Mouse (Mus musculus) adrenal gland, adult 2 months (tissue): Measurements from ENCODE around the gene Vmn1r213. TPM values are rescaled to one million over a fixed set of nuclear protein-coding genes. Genes with fewer than 3 reads are reported as not detected.

ENCODE experiments used
- DNase-seq: peaks from one replicate; pipeline ENCODE4 v3.0.0; 2021
- long read RNA-seq: library from polyadenylated mRNA; stranded (forward); transcript quantifications from one replicate; pipeline ENCODE4 v2.0.0, GENCODE M21; 2021
- polyA plus RNA-seq: library from polyadenylated mRNA; depleted of rRNA; stranded (reverse); fragments of >200 nt; gene quantifications from 2 replicates; pipeline ENCODE4 v1.2.3, GENCODE M21; 2012; rRNA removed
- total RNA-seq, 2 experiments: library from RNA; stranded (reverse); gene quantifications; 2 replicates each; pipeline ENCODE4 v1.2.3; 2021

The Vmn1r213 gene
- total RNA-seq: not detected
- polyA plus RNA-seq: not detected in 2 replicates
- long read RNA-seq: 0 reads

DNA sequence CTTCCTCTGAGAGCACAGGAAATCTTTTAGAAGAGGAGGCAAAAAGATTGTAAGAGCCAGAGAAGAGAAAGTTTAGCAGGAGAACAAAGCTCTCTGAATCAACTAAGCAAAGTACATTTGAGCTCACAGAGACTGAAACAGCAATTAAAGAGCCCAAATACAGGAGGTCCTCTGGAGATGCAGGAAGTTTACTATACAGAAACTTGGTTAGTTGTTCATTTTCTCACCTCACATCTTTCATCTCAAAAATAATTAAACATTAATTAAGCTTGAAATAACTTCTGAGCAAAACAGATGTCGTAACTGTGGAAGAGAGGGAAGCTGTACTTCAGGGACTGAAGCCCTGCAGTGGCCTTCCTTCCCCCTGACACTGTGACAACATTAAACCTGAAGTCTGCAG lies at the start of gene Vmn1r213:
TSS of gene Vmn1r213 (plus strand) at position 301 of the 400 bp plus-strand sequence.
- DNase-seq: no peak

DNA sequence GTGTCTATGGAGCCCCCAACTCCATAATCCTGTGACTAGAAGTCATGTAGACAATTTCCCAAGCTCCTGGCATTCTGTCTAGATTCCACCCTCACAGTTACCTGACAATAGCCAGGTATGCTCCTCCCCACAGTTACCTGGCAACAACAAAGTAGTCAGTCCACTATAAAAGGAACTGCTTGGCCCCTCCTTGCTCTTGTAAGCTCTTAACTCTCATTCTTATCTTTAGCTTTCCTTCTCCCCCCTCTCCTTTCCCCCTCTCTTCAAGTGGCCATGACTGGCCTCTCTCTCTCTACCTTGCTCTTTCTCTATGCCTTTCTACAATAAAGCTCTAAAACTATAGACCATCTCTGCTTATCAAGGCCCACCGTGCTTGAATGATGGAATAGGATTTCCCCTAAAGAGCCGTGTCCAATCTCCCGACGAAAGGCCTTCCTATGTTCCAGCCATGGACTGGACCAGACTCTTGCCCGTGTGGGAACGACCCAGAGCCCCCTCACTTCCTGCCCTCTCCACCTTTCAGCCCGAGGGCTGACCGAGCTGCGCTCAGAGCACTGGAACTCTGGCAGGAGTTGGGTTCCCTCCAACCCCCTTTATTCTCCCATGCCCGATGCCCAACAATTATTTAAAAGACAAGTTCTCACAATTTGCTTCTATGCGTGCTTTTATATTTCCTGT lies 17.1 kb upstream of the Vmn1r213 start:
- DNase-seq: no peak

DNA sequence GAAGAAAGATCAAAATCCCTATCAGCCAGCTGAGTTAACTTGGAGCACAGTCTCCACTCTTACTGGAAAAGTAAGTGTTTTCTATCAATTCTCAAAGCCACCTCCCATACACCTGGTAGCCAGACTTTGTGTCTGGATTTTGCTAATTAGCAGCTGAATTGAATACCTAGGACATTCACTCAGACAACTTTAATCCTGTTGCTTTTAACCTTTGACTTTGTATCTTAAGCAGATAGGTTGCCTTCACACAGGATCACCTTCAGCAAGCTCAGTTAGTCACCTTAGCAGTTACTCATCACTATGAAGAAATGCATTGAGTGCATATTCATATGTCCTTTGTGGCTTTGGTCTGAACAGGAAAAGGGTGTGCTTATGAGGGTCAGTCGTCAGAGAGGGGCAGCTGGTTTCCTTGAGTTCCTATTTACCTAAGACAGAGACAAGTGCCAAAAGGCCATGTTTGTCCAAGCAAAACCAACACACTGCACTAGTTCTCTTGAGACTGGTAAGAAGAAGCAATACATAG lies 15.2 kb upstream of the Vmn1r213 start:
- no peak for DNase-seq

DNA sequence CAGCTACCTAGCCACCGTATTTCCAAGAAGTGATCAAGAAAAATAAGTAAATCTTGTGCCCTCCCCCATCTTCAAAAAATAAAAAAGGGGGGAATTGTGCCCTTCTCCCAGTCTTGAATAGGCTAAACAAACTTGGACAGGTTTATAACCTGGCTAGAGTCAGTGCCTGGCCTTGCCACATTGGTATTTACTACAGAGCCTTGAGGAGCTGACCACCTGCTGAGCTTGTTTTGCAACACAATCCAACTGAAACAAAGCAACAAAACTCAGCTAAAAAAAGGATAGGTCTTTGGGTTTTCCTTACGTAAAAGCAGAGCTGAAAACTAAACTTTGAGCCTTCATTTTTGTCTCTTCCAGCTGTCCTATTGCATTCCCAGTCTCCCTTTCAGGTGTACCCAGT lies 14.7 kb upstream of the Vmn1r213 start:
- DNase-seq: no peak

DNA sequence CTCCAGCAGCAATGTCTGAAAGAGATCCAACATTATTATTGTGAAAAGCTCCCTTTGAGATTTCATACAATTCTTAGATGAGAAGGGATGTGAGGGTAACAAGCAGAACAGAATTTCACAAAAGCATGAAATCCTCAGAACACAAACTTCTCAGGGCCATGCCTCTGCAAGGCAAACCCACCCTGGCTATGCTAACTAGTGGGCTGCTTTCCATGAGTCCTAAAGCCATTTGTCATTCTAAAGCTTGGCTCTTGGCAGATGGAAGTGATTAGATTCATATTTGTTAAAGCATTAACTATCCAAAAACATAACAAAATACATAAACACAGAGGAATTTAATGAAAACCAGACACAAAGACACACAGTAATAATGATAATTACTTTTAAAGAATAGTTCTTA lies 10.7 kb downstream of the Vmn1r213 start:
- no peak for DNase-seq

DNA sequence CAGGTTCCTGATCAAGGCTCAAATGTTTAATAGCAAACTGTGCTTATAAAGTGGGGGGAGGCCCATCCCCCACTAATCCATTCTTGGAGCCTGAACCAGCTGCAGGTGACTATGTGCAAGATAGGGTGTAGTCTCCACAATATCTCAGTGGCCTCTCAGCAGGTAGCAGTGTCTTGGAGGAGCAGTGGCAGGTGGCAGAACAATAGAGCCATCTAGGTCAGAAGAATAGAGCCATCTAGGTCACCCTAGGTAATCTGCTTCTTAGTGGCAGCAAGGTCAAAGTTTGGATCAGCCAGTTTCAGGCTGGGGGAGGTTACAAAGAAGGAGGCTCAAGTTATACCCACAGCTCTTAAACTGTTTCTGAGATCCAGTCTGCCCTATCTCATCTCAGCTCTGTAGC lies 17.4 kb downstream of the Vmn1r213 start:
- DNase-seq: no peak

DNA sequence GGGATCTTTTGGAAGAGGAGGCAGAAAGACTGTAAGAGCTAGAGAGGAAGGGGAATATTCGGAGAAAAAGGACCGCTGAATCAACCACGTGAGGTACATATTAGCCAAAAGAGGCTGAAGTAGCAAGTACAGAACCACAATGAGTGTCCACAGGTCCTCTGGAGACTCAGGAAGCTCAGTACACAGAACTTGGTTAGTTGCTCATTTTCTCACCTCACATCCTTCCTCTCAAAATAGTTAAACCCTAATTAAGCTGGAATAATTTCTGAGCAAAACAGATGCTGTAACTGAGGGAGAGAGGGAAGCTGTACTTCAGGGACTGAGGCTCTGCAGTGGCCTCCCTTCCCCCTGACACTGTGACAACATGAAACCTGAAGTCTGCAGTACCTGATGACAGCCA lies 22.7 kb downstream of the Vmn1r213 start, which contains the start of gene Vmn1r214:
TSS of gene Vmn1r214 (plus strand) at position 301 of the 400 bp plus-strand sequence.
- no peak for DNase-seq

DNA sequence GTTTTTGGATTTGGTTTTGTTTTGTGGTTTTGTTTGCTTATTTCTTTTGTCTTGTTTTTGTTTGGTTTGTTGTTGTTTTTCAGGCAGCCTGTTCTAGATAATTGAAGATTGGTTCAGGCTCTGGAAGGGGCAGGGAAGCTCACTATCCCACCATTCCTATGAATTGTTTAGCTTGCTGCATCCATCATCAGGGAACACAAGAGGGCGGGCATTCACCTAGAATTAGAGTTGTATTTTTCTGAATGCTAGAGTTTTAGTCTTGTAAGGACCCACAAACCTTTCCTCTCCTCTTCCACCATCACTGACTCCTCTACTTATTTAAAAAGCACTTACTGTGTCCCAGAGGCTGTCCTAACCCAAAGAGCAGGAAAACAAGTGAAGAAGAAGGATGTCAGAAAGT lies 50.3 kb downstream of the Vmn1r213 start:
- no peak for DNase-seq

Other genes starting within 250 kb of the Vmn1r213 start
- gene Vmn1r208, start 230.3 kb upstream of the Vmn1r213 start, total RNA-seq: not detected
- not detected in 2 replicates for gene Vmn1r208, start 230.3 kb upstream of the Vmn1r213 start, polyA plus RNA-seq
- not detected for gene Vmn1r209, start 198.0 kb upstream of the Vmn1r213 start, total RNA-seq
- gene Vmn1r209, start 198.0 kb upstream of the Vmn1r213 start, polyA plus RNA-seq: not detected in 2 replicates
- gene Vmn1r210, start 176.3 kb upstream of the Vmn1r213 start, total RNA-seq: not detected
- gene Vmn1r210, start 176.3 kb upstream of the Vmn1r213 start, polyA plus RNA-seq: not detected in 2 replicates
- not detected for gene Vmn1r211, start 150.1 kb upstream of the Vmn1r213 start, total RNA-seq
- gene Vmn1r211, start 150.1 kb upstream of the Vmn1r213 start, polyA plus RNA-seq: not detected in 2 replicates
- not detected for gene Vmn1r212, start 123.5 kb upstream of the Vmn1r213 start, total RNA-seq
- not detected in 2 replicates for gene Vmn1r212, start 123.5 kb upstream of the Vmn1r213 start, polyA plus RNA-seq
- gene Vmn1r214, start 22.8 kb downstream of the Vmn1r213 start, total RNA-seq: not detected
- gene Vmn1r214, start 22.8 kb downstream of the Vmn1r213 start, polyA plus RNA-seq: not detected in 2 replicates
- gene Vmn1r215, start 60.4 kb downstream of the Vmn1r213 start, total RNA-seq: not detected
- gene Vmn1r215, start 60.4 kb downstream of the Vmn1r213 start, polyA plus RNA-seq: not detected in 2 replicates
- not detected for gene Vmn1r217, start 110.6 kb downstream of the Vmn1r213 start, total RNA-seq
- gene Vmn1r217, start 110.6 kb downstream of the Vmn1r213 start, polyA plus RNA-seq: not detected in 2 replicates
- gene Vmn1r218, start 125.5 kb downstream of the Vmn1r213 start, total RNA-seq: not detected
- not detected in 2 replicates for gene Vmn1r218, start 125.5 kb downstream of the Vmn1r213 start, polyA plus RNA-seq
- gene Vmn1r219, start 151.7 kb downstream of the Vmn1r213 start, total RNA-seq: not detected
- not detected in 2 replicates for gene Vmn1r219, start 151.7 kb downstream of the Vmn1r213 start, polyA plus RNA-seq
- not detected for gene Vmn1r220, start 180.3 kb downstream of the Vmn1r213 start, total RNA-seq
- gene Vmn1r220, start 180.3 kb downstream of the Vmn1r213 start, polyA plus RNA-seq: not detected in 2 replicates
- gene Vmn1r221, start 206.5 kb downstream of the Vmn1r213 start, total RNA-seq: not detected
- not detected in 2 replicates for gene Vmn1r221, start 206.5 kb downstream of the Vmn1r213 start, polyA plus RNA-seq
- not detected for gene Vmn1r222, start 228.3 kb downstream of the Vmn1r213 start, total RNA-seq
- gene Vmn1r222, start 228.3 kb downstream of the Vmn1r213 start, polyA plus RNA-seq: not detected in 2 replicates
- not detected for gene Vmn1r223, start 239.5 kb downstream of the Vmn1r213 start, total RNA-seq
- gene Vmn1r223, start 239.5 kb downstream of the Vmn1r213 start, polyA plus RNA-seq: not detected in 2 replicates